Mouse (Mus musculus): ENCODE data around the gene Rxfp2. TPM values are rescaled to one million over a fixed set of nuclear protein-coding genes. Genes with fewer than 3 reads are reported as not detected.

Gene Rxfp2
- polyA plus RNA-seq, 1 experiment, result not detected

GRCm38 (mm10) chr5:150021805-150022204 is 3.3 kb downstream of the Rxfp2 start:
- no peak overlapping the region for H3K4me3 ChIP-seq (ENCODE audit: insufficient read depth, poor library complexity, severe bottlenecking)
- H3K79me2 ChIP-seq (ENCODE audit: control insufficient read depth, insufficient read depth), result no peaks in the 10 kb centered on the region
- H3K36me3 ChIP-seq (ENCODE audit: control insufficient read depth, insufficient read depth), result no peaks in the 10 kb centered on the region
- no peak overlapping the region for H3ac ChIP-seq (ENCODE audit: control insufficient read depth, insufficient read length, low read depth)
- H3K27me3 ChIP-seq (ENCODE audit: control insufficient read depth, insufficient read depth, insufficient read length), result peaks cover 3% of the 10 kb centered on the region
- no peaks in the 10 kb centered on the region for H3K79me3 ChIP-seq (ENCODE audit: low read depth)
- no peak for TF ChIP-seq CTCF (IDR thresholded peaks at IDR 0.05; ENCODE audit: control insufficient read depth, insufficient read depth, insufficient read length)
- TF ChIP-seq FOSL1 (IDR thresholded peaks at IDR 0.05; ENCODE audit: insufficient read depth, low read length, poor library complexity, severe bottlenecking), result no peak
- no peak for TF ChIP-seq CEBPB (IDR thresholded peaks at IDR 0.05; ENCODE audit: low read depth)
- no peak for TF ChIP-seq MYOG (IDR thresholded peaks at IDR 0.05; ENCODE audit: control insufficient read depth, extremely low read depth, insufficient read length)
- TF ChIP-seq MYOD1 (IDR thresholded peaks at IDR 0.05; ENCODE audit: control insufficient read depth, insufficient read length, low read depth), result no peak
- TF ChIP-seq USF1 (IDR thresholded peaks at IDR 0.05; ENCODE audit: low read depth), result no peak
- no peak for TF ChIP-seq MAX (IDR thresholded peaks at IDR 0.05)

- no peak overlapping the region for H3K4me3 ChIP-seq (ENCODE audit: insufficient read depth, poor library complexity, severe bottlenecking)
- no peak for TF ChIP-seq CEBPB (IDR thresholded peaks at IDR 0.05; ENCODE audit: low read depth)
- TF ChIP-seq CTCF (IDR thresholded peaks at IDR 0.05; ENCODE audit: control insufficient read depth, insufficient read depth, insufficient read length), result no peak
- no peak for TF ChIP-seq MYOD1 (IDR thresholded peaks at IDR 0.05; ENCODE audit: control insufficient read depth, insufficient read length, low read depth)
- no peak for TF ChIP-seq MAX (IDR thresholded peaks at IDR 0.05)
- no peak for TF ChIP-seq MYOG (IDR thresholded peaks at IDR 0.05; ENCODE audit: control insufficient read depth, extremely low read depth, insufficient read length)
- no peak for TF ChIP-seq USF1 (IDR thresholded peaks at IDR 0.05; ENCODE audit: low read depth)
- no peaks in the 10 kb centered on the region for H3K79me2 ChIP-seq (ENCODE audit: control insufficient read depth, insufficient read depth)
- no peak overlapping the region for H3ac ChIP-seq (ENCODE audit: control insufficient read depth, insufficient read length, low read depth)
- no peaks in the 10 kb centered on the region for H3K79me3 ChIP-seq (ENCODE audit: low read depth)
- H3K27me3 ChIP-seq (ENCODE audit: control insufficient read depth, insufficient read depth, insufficient read length), result peaks cover 3% of the 10 kb centered on the region
- H3K36me3 ChIP-seq (ENCODE audit: control insufficient read depth, insufficient read depth), result no peaks in the 10 kb centered on the region
Measured at GRCm38 (mm10) chr5:150022556-150022955, 4.1 kb downstream of the Rxfp2 start.

- Histone ChIP-seq H3K79me2 (ENCODE audit: control insufficient read depth, insufficient read depth) (no peaks in the 10 kb centered on the region), H3K27me3 (ENCODE audit: control insufficient read depth, insufficient read depth, insufficient read length) (peaks cover 3% of the 10 kb centered on the region), H3K36me3 (ENCODE audit: control insufficient read depth, insufficient read depth) (no peaks in the 10 kb centered on the region), H3K79me3 (ENCODE audit: low read depth) (no peaks in the 10 kb centered on the region), H3K4me3 (ENCODE audit: insufficient read depth, poor library complexity, severe bottlenecking) (no peak overlapping the region), H3ac (ENCODE audit: control insufficient read depth, insufficient read length, low read depth) (no peak overlapping the region)
- TF ChIP-seq USF1 (IDR thresholded peaks at IDR 0.05; ENCODE audit: low read depth) (no peak), MYOD1 (IDR thresholded peaks at IDR 0.05; ENCODE audit: control insufficient read depth, insufficient read length, low read depth) (no peak), MAX (IDR thresholded peaks at IDR 0.05) (no peak), CEBPB (IDR thresholded peaks at IDR 0.05; ENCODE audit: low read depth) (no peak), MYOG (IDR thresholded peaks at IDR 0.05; ENCODE audit: control insufficient read depth, extremely low read depth, insufficient read length) (no peak), FOSL1 (IDR thresholded peaks at IDR 0.05; ENCODE audit: insufficient read depth, low read length, poor library complexity, severe bottlenecking) (no peak), CTCF (IDR thresholded peaks at IDR 0.05; ENCODE audit: control insufficient read depth, insufficient read depth, insufficient read length) (no peak)
Measured at GRCm38 (mm10) chr5:150023476-150023875, 5.0 kb downstream of the Rxfp2 start.

- Histone ChIP-seq H3ac (ENCODE audit: control insufficient read depth, insufficient read length, low read depth) (no peak overlapping the region), H3K27me3 (ENCODE audit: control insufficient read depth, insufficient read depth, insufficient read length) (no peaks in the 10 kb centered on the region), H3K79me2 (ENCODE audit: control insufficient read depth, insufficient read depth) (no peaks in the 10 kb centered on the region), H3K79me3 (ENCODE audit: low read depth) (no peaks in the 10 kb centered on the region), H3K4me3 (ENCODE audit: insufficient read depth, poor library complexity, severe bottlenecking) (no peak overlapping the region), H3K36me3 (ENCODE audit: control insufficient read depth, insufficient read depth) (no peaks in the 10 kb centered on the region)
- TF ChIP-seq MYOD1 (IDR thresholded peaks at IDR 0.05; ENCODE audit: control insufficient read depth, insufficient read length, low read depth), result no peak
- TF ChIP-seq USF1 (IDR thresholded peaks at IDR 0.05; ENCODE audit: low read depth), result no peak
- no peak for TF ChIP-seq CEBPB (IDR thresholded peaks at IDR 0.05; ENCODE audit: low read depth)
- no peak for TF ChIP-seq MYOG (IDR thresholded peaks at IDR 0.05; ENCODE audit: control insufficient read depth, extremely low read depth, insufficient read length)
- TF ChIP-seq CTCF (IDR thresholded peaks at IDR 0.05; ENCODE audit: control insufficient read depth, insufficient read depth, insufficient read length), result no peak
Measured at GRCm38 (mm10) chr5:150024188-150024587, 5.7 kb downstream of the Rxfp2 start.

GRCm38 (mm10) chr5:150024901-150025300 is 6.4 kb downstream of the Rxfp2 start:
- H3K36me3 ChIP-seq (ENCODE audit: control insufficient read depth, insufficient read depth), result no peaks in the 10 kb centered on the region
- H3K79me3 ChIP-seq (ENCODE audit: low read depth), result no peaks in the 10 kb centered on the region
- H3ac ChIP-seq (ENCODE audit: control insufficient read depth, insufficient read length, low read depth), result no peak overlapping the region
- no peak overlapping the region for H3K4me3 ChIP-seq (ENCODE audit: insufficient read depth, poor library complexity, severe bottlenecking)
- TF ChIP-seq FOSL1 (IDR thresholded peaks at IDR 0.05; ENCODE audit: insufficient read depth, low read length, poor library complexity, severe bottlenecking) (no peak), MAX (IDR thresholded peaks at IDR 0.05) (no peak), MYOG (IDR thresholded peaks at IDR 0.05; ENCODE audit: control insufficient read depth, extremely low read depth, insufficient read length) (no peak), MYOD1 (IDR thresholded peaks at IDR 0.05; ENCODE audit: control insufficient read depth, insufficient read length, low read depth) (no peak), CTCF (IDR thresholded peaks at IDR 0.05; ENCODE audit: control insufficient read depth, insufficient read depth, insufficient read length) (no peak), CEBPB (IDR thresholded peaks at IDR 0.05; ENCODE audit: low read depth) (no peak), USF1 (IDR thresholded peaks at IDR 0.05; ENCODE audit: low read depth) (no peak)
- H3K27me3 ChIP-seq (ENCODE audit: control insufficient read depth, insufficient read depth, insufficient read length), result no peaks in the 10 kb centered on the region
- no peaks in the 10 kb centered on the region for H3K79me2 ChIP-seq (ENCODE audit: control insufficient read depth, insufficient read depth)

DNA sequence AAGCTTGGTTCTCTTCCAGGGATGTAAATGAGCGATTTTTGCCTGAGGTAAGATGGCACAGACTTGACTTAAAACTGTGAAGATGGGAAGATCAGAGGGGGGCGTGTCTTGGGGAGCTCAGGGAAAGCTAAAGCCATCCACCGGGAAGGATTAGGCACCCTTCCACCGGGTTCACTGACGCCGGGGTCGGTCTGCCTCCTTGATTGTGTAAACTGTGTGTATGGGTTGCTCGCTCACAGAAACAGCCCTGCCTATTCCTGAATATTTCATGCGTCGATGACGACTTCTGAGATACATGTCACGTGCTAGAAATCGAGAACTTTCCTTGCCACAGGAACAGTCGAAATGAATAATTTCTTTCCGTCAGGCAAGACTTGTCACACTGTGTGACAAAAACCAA is 6.9 kb downstream of the Rxfp2 start:
- H3K79me2 ChIP-seq (ENCODE audit: control insufficient read depth, insufficient read depth), result no peaks in the 10 kb centered on the region
- TF ChIP-seq CTCF (IDR thresholded peaks at IDR 0.05; ENCODE audit: control insufficient read depth, insufficient read depth, insufficient read length), result no peak
- no peak for TF ChIP-seq CEBPB (IDR thresholded peaks at IDR 0.05; ENCODE audit: low read depth)
- no peak for TF ChIP-seq FOSL1 (IDR thresholded peaks at IDR 0.05; ENCODE audit: insufficient read depth, low read length, poor library complexity, severe bottlenecking)
- TF ChIP-seq USF1 (IDR thresholded peaks at IDR 0.05; ENCODE audit: low read depth), result no peak
- no peak for TF ChIP-seq MYOG (IDR thresholded peaks at IDR 0.05; ENCODE audit: control insufficient read depth, extremely low read depth, insufficient read length)
- no peak for TF ChIP-seq MAX (IDR thresholded peaks at IDR 0.05)
- no peak for TF ChIP-seq MYOD1 (IDR thresholded peaks at IDR 0.05; ENCODE audit: control insufficient read depth, insufficient read length, low read depth)
- no peak overlapping the region for H3ac ChIP-seq (ENCODE audit: control insufficient read depth, insufficient read length, low read depth)
- H3K27me3 ChIP-seq (ENCODE audit: control insufficient read depth, insufficient read depth, insufficient read length), result no peaks in the 10 kb centered on the region
- H3K36me3 ChIP-seq (ENCODE audit: control insufficient read depth, insufficient read depth), result no peaks in the 10 kb centered on the region
- no peak overlapping the region for H3K4me3 ChIP-seq (ENCODE audit: insufficient read depth, poor library complexity, severe bottlenecking)
- H3K79me3 ChIP-seq (ENCODE audit: low read depth), result no peaks in the 10 kb centered on the region

Measured in C2C12 (cell line).